Mouse (Mus musculus): ENCODE measurements at regions not wholly inside any gene's neighbourhood (a gene's known extent, or its start where the extent isn't known, plus 50 kb on each side); places are given as distances from the start of the nearest gene placed in this dataset.
A peak's percentile ranks its signal among the peaks of the same experiment; 100 is the strongest.

DNA sequence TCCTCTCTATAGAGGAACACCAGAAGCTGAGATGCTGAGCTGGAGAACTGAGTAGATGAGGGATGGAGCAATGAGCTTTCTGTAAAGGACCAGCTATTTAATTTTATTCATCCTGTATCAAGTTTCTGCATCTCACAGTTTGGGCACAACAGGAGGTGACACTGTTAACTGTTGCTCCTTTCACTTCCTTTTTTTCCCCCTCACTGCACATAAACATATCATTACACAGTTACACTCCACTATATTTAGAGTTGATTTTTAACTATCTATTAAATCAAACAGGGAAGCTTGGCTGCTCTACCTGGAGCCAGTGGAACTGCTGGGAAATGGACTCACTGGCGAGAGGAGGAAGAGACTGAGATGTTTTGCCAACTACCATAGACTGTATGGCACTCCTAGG, 509.4 kb downstream of the Rnf144a start:
- DNase-seq (ENCODE audit: low read depth, low spot score), result no peak

DNA sequence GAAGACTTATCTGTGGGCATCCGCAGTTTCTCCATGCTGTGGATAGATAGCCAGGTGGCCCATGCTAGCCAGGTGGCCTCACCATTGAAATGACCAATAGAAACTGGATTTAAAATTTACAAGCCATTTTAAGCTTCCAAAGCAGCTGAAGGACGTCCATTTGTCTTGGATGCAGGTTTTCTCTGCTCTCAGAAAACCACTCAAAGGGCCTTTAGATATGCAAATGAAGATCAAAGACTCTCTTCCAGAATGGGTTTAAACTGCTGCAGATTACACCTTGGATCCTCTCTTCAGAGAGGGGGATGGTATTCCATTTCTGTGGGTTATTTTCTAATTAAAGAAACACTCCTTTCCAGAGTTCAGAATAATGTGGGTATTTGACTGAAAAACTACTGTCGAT, 518.5 kb downstream of the Rnf144a start:
- no peak for DNase-seq (ENCODE audit: low read depth, low spot score)

DNA sequence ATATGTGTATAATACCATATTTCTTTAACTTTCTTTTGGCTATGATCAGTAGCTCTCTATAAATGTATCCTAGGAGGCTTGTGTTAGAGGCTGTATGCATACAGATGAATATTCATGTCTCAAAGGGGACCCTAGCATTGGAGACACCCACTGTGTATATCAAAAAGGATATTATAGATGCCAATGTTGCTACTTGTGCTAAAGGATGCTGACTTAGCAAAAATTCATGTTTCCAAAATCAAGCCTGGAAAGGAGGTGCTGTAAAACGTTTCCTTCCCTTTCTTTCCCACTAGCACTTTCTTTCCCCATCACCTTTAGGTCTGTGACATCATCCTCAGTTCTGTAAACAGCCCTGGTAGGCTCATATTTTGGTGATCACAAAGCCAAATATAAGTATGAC, 519.4 kb downstream of the Rnf144a start:
- DNase-seq (ENCODE audit: low read depth, low spot score), result no peak

DNA sequence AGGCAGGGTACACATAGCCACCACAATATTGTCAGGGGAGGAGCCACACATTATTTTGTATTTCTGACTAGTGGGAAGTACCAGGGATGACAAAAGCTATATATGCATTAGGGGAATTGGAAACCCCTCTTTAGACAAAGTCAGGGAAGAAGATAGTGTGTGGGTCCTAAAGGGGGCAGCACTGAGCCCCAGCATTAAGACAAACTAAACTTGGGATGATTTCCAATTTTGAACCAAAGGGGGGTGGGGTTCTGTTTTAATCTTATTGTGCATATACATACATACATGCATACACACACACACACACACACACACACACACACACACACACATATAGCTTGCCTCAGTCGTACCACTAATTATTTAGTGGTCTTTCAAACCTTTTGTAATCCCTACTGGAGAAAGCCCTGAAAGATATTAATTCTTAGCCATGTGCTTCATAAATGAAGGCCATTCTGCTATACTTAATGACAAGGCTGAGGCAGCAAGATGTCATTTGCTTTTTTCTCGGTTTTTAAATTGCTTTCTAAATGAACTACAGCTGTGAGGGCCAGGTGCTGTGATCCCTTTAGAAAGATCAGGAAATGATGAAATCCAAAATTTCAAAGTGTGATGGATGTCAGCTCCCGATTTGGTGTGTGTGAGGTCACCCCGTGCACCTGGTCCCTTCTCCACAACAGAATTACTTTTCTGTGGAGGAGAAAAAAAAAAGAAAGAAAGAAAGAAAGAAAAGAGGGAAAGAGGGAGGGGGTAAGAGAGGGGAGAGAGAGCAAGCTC, 523.5 kb downstream of the Rnf144a start:
- peak; percentile 27 for DNase-seq (ENCODE audit: low read depth, low spot score)

DNA sequence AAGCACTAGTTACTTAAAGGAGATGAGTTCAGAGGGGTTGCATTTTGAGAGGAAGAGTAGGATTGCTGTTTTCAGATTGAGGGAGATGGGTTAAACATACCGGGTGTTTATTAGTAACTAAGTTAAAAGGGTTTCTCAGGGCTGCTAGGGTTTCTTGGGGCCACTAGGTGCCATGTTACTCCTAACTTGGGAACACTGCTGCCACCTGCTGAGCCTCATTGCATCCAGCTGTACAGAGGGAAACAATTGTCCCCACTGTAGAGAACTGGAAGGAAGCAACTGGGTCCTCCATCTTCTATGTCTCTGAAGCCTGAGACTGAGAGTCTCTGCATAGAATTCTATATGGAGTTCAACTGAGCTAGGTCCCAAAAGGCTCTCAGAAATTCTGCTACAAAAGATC, 524.3 kb downstream of the Rnf144a start:
- DNase-seq (ENCODE audit: low read depth, low spot score), result peak; percentile 39

DNA sequence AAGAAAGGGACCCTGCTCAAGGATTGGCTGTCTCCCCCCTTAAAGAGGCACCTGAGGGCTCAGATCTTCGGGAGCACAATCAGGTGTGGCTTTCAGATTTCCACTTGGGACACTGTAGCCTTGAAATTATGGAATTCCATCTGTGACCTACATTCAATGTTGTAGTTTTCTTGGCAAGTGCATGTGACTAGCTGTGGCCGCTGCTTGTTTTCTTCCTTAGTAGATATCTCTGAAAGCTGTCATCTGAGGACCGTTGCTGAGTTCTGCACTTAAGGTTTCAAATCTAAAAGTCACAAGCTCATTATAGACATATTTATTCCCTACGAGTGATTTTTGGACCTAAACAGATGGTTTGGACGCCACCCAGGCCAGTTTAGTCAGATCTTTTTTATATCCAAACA, 531.3 kb downstream of the Rnf144a start:
- peak; percentile 80 for DNase-seq (ENCODE audit: low read depth, low spot score)

DNA sequence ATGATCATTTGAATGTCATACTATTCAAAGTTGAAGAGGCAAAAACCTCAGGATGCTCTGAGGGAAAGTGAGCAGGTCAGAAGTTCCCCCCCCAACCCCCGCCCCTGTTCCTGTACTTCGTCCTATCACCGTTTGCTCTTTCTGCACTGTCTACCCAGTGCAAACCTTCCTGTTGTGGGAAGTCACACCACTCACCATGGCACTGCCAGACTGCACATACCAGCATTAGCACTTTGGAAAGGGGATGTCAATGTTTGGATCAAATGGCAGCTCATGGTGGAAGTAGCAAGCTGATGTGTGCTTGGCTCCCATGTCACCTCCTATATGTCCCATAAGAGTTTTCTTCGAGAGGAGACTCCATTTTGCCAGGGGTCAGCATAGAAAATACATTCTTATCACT, 543.2 kb downstream of the Rnf144a start:
- DNase-seq (ENCODE audit: low read depth, low spot score), result no peak

DNA sequence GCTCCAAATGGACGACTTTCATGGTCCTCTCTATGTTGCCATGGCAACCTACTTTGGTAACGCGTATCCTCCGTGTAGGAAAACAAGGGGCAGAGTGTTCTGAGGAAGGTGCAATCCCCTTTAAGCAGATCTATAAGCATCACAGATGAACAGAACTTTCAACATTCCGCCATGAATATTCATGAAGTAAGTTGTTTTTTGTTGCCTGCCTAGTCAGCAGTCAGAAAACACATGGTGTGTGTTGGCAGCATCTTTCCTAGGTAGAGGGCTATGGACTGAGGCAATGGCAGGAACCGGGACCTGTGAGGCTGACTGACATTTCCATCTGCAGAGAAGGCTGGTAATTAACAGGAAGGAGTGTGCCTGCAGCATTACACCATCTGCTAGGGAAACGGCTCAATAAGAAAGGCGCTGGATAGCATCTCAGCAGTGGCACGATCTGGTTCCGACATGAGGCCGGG, 544.0 kb downstream of the Rnf144a start:
- peak; percentile 98 for DNase-seq (ENCODE audit: low read depth, low spot score)

DNA sequence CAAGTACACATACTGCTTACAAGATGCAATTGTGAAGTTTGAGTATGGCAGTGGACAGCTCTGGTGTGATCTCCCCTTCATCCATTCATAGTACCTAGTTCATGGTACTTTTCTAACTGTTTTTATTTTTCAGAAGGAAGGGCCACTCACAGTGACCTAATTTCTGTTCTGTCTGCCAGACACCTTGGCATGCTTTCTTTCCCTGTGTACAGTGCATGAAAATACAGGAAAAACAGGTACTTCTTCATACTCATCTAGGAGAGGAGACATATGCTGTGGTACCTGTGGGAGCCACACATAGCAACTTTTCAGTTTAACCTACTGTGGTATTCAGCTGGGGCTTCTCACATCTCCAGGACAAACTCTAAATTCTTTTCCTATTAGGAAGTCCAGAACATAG, 545.2 kb downstream of the Rnf144a start:
- peak; percentile 74 for DNase-seq (ENCODE audit: low read depth, low spot score)

DNA sequence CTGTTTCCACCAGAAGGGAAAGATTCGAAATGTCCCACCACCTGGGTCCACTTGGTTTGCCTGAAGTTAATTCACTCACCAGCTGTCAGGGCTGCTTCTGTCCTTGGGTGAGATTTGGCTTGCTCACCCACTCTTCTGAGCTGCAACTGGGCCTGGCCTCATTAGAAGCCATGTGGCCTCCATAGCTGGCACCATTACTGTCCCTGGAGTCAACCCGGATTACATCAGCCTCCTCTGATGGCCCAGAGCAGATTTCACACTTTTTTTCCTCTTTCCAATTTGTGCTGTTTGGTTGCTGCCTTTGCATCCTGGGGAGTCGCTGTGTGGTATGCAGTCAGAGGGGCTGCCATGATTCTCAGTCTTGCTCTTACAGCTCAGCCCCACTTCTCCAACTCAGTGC, 550.0 kb downstream of the Rnf144a start:
- DNase-seq (ENCODE audit: low read depth, low spot score), result peak; percentile 87

DNA sequence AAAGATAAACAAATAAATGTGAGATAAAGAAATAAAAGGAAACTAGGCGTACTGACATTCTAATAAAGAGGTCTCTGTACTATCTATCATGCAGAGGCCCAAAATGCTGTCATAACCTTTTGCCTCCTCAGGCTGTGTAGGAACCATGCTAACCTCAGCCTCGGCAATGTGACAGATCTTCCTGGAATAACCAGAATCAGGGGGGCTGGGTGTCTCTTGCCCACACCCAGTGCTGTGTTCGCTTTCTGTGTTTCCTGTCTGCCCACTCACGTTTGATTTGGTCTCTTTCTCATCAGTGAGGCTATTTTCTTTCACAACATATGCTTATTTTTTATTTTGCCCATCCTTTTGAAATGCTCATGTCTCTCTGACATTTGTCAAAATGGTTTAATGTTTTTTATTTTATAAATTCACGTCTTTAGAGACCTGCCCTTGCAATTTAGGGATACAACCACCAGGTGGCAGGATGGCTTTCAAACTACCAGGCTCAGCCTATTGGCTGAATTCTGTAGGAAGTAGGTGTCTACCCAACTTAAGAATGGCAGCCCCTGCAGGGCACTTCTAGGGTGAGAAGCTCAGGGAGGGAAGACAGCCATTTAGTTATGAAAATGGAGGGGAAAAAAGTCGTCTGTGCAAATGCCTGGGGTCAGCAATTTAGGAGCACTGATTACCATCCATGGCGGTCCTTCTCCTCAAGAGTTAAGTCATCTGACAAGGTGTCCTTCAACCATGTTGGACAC, 550.8 kb downstream of the Rnf144a start:
- DNase-seq (ENCODE audit: low read depth, low spot score), result peak; percentile 71

DNA sequence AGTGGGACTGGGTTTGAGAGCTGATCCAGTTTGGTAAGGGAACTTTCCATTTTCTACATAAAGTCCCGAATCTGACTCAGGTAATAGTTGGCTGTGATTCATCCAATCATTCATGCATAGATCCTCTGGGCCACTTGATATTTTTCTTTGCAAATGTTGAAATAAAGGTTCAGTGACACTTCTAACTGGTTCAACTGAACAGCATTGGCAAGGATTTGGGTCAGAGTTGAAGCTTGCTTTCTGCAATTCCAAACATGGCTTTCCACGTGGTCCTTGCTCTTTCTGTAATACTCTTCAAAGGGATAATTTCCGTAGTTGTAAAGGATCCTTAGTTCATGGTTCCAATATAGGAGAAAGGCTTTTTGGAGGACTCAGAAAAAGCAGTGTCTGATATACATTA, 554.0 kb downstream of the Rnf144a start:
- no peak for DNase-seq (ENCODE audit: low read depth, low spot score)

DNA sequence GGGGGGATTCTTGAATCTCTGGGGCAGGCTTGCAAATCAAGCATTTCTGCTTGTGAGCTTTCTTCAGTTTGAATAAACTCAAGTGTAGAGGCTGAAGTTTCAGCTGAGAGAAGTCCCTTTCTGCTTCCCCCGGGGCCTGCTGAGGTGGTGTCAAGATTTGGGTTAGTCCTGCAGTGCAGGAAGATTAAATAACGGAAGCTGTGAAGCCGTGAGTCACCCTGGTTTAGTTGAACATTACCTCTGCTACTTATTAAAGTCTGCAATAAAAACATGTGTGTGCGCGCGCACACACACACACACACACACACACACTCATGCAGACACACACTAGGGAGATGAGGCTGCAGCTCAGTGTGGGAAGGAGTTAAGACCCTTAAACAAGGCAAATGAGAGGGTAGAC, 556.7 kb downstream of the Rnf144a start:
- DNase-seq (ENCODE audit: low read depth, low spot score), result no peak

DNA sequence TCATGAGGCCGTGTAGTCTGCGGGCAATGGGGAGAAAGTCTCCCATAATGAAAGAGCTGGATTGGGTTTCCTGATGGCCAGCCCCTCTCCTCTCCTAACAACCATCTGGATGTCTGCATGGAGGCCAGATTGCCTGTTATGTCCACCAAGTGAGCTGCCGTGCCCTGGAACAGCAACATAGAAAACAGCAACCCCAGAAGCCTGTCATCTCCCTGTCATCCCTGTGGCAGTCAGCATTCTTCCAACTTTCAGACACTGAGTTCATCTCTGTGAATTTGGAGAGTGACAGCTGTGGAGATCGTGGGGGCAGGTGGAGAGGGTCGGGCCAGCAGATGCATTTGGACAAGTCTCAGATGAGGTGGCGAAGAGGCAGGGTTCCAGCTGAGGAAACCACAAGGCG, 585.0 kb downstream of the Rnf144a start:
- DNase-seq (ENCODE audit: low read depth, low spot score), result no peak

DNA sequence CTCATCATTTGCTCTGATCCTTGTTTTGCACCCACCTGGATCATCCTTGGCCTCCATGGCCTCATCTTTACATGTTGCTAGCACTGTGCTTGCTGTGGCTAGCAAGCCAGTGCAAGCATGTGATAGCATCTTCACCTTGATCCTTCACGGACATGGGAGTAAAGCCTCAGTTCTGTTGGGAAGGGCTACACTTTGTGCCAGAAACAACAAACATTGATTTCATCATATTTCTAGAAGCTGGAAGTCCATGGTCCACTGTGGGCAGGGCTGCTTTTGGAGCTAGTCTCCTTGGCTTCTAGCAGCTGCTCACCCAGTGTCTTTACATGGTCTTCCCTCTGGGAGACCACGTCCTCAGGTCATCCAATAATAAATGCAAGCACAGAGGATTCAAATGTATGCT, 587.1 kb downstream of the Rnf144a start:
- no peak for DNase-seq (ENCODE audit: low read depth, low spot score)

DNA sequence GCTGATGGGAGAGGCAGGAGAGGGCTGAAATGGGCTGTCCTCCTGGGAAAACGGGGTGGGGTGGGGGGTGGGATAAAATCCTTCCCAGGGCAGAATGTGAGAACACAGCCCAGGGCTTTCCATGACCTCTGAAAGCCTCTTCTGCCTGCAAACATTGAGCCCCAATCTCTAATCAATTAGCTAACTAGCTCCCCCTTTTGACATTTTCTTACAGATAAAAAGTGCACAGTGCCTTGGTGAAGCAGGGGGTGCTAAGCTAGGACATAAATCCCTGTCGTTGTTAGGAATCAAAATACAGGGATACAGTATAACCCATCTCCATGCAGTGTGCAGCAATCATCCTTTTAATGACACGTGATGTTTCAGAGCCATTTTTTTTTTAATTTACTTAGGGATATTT, 588.1 kb downstream of the Rnf144a start:
- DNase-seq (ENCODE audit: low read depth, low spot score), result peak; percentile 21

DNA sequence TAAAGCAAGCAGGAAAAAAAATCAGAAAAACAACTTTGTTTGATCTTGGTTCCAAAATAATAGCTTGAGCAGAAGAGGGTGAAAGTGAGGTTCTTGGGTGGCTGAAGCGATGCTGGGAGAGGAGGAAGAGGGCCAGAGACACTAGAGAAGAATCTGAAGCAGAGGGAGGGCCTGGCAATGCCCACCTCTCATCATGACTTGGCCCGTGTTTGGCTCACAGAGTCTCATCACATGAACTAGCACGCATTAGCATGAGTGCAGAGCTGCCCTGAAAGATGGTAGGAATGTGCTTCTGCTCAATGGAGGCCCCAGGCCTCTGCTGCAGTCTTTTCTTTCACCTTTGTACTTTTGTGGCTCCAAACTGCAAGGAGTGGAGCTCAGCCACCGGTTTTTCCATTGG, 588.6 kb downstream of the Rnf144a start:
- DNase-seq (ENCODE audit: low read depth, low spot score), result no peak

DNA sequence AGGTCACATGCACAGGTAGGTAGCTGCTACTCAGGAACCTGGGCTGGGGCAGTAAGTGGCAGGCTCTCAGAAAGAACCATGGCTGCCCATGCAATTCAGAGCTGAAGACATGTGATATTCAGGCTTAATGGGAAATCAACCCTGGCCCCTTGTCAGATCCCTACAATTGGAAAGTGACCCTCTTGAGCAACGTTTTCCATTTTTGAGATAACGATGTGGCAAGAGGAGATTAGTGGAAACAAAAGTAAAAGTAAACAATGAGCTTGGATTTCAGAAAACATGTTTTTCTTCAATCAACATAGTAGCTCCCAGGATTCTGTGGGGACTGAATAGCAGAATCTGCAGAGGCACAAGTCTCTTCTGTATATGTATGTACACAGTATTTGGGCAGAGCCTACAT, 598.8 kb downstream of the Rnf144a start:
- no peak for DNase-seq (ENCODE audit: low read depth, low spot score)

DNA sequence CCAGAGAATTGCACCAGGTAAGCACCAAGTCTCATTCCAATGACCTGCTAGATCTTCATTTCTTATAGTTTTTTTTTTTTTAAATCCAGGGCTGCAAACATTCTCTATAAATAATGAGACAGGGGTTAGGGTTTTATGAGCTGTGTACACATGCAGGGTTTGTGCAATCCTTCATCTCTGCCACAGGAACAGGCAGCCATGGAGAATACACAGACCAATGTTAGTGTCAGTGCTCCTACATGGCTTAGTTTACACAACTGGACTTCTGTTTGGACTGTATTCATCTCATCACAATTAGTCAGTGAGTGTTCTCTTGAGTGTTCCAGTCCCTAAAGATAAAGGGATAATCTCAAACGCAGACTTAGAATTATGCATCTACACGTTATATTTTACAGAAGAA, 620.0 kb downstream of the Rnf144a start:
- DNase-seq (ENCODE audit: low read depth, low spot score), result no peak

DNA sequence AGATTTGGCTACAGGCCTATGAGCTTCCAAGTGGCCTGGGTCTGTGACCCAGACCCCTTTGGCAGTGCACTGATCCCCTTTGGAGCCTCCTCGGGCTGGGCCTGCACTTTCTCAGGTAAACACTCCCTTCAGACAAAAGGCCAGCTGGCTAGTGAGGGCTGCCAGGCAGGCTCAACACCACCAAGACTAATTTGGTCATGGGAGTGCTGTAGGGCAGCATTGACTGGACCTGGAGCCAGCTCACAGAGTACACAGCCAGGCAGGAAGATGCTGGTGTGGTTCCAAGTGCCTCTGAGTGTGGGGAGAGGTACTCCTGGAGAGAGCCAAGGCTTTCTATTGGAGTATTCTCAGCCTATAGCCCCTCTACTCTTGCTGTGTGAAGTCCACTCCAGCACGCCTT, 620.5 kb downstream of the Rnf144a start:
- DNase-seq (ENCODE audit: low read depth, low spot score), result peak; percentile 86

DNA sequence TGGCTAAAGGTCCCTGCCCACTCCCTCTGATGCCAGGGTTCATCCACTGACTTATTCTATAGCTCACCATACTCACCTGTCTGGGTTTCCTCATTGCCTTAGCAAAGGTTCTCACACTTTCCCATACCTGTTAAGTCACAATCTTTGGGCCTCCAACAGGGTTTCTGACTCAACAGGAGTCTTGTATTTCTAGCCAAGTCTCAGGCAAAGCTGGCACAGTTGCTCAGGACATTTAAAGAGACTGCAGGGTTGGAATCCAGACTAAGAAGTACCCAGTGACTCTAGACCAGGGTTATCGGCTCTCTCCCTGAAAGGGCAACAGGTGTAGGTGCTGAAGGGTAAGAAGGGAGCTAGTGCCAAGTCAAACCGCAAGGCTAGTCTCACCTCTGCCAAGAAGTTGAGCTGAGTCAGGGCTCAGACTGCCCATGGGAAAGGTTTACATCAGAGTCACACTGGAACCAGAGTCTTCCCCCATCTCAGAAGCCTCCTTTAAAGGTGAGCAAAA, 622.4 kb downstream of the Rnf144a start:
- peak; percentile 8 for DNase-seq (ENCODE audit: low read depth, low spot score)

DNA sequence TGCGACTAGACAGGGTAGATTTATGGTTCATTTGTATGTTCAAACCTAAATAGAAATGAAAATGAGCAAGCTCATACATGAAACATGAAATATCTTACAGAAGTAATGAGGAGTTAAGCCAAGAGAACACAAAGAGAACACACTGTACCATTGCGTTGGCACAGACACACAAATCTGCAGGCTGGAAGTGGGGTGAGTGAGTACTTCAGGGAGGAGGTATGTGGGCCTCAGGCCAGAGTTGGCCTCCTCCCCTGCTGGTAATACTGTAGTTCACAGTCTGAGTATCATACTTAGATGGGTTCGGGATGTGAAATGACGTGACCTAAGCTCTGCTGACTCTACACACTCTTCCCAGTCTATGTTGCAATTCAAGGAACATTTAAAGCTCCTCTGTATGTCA, 624.1 kb downstream of the Rnf144a start:
- peak; percentile 32 for DNase-seq (ENCODE audit: low read depth, low spot score)
